Mouse (Mus musculus) cerebellum, adult 18-20 months (tissue): ENCODE measurements at regions not wholly inside any gene's neighbourhood (a gene's known extent, or its start where the extent isn't known, plus 50 kb on each side); places are given as distances from the start of the nearest gene placed in this dataset.
A peak's percentile ranks its signal among the peaks of the same experiment; 100 is the strongest.

ENCODE experiments used
- DNase-seq, 2 experiments: peaks; one replicate each; pipeline ENCODE4 v3.0.0; 2021

DNA sequence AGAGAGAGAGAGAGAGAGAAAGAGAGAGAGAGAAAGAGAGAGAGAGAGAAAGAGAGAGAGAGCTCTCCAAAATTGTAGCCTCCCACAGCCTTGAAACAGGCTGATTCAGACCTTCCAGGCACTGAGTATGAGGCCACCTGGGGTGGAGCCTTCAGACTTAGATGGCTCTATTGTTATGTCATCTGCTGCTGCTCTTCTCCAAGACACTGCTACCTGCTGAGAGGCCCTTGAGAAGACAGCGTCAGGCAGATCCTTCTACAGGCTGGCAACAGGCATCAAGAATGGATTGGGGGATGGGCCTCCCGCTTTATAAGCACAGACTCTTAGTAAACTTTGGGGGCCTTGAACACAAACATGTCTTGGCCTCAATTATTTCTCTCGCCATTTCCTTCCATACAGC is 1340.9 kb upstream of the Adgrl3 start:
- no peak for DNase-seq

DNA sequence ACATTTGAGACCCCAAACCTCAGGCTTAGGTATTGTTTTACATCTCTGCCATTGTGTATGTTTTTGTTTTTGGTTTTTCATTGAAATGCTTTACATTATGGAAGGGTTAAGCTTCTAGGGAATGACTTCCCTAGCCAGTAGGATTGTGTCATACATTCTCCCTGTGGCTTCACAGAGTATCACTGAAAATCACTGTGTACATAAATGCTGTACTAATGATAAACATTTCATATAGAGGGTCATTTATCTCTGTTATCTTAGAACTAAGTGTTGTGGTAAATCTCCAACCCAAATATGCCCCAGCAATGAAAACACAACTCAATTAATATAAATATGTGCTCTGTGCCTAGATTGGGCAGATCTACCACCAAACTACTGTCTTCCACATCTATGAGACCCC is 1339.6 kb upstream of the Adgrl3 start:
- DNase-seq, result no peak

DNA sequence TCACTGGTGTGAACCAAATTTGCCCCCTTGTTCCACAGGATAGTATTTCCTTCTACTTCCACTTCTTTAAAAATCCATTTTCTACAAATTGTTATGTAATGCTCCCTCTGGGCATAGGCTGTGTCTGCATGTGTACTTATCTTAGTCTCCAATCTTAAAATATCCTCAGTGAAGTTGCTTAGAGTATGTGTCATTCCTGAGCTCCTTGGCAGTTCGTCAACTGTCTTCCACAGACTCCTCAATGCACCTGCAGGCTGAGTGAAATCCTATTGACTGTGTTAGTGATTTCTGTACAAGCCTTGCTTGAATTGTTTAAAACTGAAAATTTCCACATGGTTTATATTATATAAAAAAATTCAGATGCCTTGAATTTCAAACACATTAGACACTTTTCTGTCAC is 1313.3 kb upstream of the Adgrl3 start:
- DNase-seq, result no peak

DNA sequence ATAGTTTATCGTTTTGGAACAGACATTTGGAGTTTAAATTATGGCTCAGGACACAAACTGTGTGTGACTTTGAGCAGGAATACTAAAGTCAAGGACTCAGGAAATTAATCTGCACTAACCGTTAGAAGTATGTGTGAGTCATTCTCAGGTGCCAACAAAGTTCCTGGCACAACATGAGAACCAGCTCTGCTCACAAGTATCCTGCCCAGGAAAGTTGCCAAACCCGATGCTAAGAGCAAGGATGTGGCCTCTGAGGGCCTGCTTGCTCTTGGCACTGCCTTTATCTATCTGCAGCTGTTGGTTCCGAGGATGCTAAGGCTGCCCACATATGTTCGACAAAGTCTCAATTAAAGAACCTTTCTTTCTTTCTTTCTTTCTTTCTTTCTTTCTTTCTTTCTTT is 1285.1 kb upstream of the Adgrl3 start:
- DNase-seq, result peak in 1 of 2 experiments; percentile 1

DNA sequence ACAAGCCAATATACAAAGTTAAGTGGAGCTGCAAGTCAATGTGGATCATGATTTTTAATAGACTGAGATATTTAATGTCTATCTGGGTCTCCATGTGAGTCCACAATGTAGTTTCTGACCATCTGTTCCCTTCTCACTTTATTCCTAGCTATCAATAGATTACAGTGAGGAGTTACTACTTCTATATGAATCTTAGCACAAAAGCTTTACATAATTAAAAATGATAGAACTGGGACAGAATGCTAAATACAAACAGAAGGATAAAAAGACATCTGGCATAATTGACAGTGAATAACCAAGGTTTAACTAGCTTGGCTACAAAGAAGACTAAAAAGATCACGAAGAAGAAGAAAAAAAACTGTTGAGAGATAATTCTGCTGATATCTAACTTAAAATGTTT is 1235.5 kb upstream of the Adgrl3 start:
- DNase-seq, result no peak

DNA sequence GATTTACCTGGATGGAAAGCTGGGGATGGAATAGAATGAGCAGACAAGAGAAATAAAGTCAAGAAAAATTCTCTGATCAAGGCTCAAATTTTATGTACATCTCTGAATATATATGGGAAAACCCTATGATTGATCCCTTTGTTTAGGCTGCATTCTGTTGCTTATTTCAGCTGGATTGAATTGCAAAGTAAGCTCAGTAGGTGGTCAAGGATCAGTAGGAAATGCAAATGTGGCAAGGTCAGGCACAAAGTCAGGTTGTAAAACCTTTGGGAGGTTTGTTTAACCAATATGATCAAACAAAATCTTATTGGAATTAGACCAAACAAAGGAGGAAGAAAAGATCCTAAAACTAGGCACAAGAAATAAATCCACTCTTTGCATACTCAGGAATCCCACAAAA is 1193.4 kb upstream of the Adgrl3 start:
- DNase-seq, result no peak

DNA sequence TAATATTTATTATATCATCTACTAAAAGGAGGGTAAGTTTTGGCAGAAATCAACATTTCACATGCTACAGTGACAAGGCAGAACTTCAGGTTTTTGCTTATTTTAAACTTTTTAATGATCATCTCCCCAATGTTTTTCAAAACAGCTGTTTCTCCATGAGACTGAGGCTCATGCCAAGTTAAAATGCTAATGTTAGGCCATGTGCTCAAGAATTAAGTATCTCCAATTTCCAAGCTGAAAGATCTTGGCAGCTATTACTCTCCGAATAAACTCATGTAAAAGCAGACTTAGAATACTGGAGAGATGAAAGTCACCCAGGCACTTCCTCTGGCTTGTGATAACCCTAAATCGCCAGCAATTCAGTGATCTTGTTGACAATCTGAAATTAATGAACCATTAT is 1173.5 kb upstream of the Adgrl3 start:
- no peak for DNase-seq

DNA sequence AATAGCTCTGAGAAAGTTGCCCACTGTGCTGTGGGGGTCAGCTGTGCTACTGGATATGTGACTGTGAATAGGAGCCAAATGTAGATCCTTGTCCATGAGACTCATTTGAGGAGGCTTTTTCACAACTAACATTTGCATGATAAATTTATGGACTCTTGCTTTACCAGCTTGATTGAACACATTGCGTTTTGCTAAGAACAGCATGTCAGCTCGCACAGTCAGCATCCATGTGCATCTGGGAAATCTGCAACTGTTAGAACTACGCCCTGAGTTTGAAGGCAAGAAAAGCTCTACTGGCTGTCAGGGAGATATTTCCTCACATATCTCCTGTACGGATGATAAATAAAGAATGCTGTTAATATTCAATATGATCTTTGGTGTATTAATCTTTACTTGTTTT is 1164.1 kb upstream of the Adgrl3 start:
- DNase-seq, result no peak

DNA sequence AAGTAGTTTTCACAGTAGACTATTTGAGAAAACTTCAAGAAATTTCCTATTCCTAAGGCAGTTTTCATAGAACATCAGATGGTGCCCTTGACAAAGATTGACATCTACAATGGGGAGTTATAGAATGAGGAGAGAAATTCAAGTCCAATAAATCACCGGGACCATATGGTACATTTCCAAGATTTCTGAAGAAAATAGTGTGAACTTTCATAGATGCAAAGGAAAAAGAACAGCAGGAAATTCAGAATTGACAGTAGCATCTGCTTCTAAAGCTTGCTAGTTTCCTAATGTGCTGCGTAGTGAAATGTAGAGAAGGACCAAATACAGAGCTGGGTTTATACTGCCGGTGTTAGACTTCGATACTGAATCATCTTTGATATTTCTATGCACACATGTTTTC is 1119.2 kb upstream of the Adgrl3 start:
- DNase-seq, result no peak

DNA sequence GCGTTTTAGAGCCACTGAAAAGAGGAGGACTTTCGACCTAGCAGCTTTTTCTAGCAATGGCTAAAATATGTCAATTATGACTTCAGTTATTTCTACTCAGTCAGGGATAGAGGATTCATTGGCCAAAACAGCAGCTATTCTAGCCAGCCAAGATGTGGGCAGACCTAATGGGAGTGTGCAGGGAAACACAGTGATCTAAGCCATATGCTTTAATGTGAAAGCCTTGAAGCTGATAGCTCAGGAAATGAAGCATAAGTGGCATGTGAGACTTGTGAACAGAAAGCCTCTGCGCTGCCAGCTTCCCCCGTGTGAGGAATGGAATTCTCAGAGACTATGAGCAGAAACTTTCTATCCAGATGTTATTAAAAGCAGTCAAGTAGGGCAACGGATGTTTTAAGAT is 1114.6 kb upstream of the Adgrl3 start:
- no peak for DNase-seq
